In genomic region chr19:23497171-23497917, GRCm38 (mm10) we compare ENCODE assay signal across 16 mouse cellular contexts. TPM values are rescaled to one million over a fixed set of nuclear protein-coding genes. Genes with fewer than 3 reads are reported as not detected.
DNase-seq lines count a peak whose midpoint lies in the region; ATAC-seq and TF ChIP-seq lines count a peak whose summit lies in the region.
"Had no signal": no experiment of that assay in that cellular context is flagged by ENCODE, and none has a peak within 500 bp of the region (broad histone marks: within the 10 kb centered on the region; RNA-seq: fewer than 3 reads in every experiment).

No protein-coding gene starts in this region.

- dilution Hi-C loops in CH12.LX (cut with MboI; ENCODE audit: extremely low pct_ligation_motif_present, extremely low pct_unique_long_range_greater_than_20kb, low sequenced_read_pairs) = no loop called here

- no peak for TF ChIP-seq POLR2A in CH12.LX (IDR thresholded peaks at IDR 0.05; ENCODE audit: low read depth, low read length)

- H3K9me3 ChIP-seq in lung, embryonic 14.5 days (ENCODE audit: low read depth, low read length) = no peaks in the 10 kb centered on the region
- no peaks in the 10 kb centered on the region for H3K9me3 ChIP-seq in CH12.LX (replicated peaks; ENCODE audit: low read length)
- H3K9me3 ChIP-seq in liver, embryonic 11.5 days (ENCODE audit: control insufficient read depth, low read length) = no peaks in the 10 kb centered on the region
- H3K9me3 ChIP-seq: heart, embryonic 15.5 days; hindbrain, embryonic 12.5 days; limb, embryonic 13.5 days; midbrain, embryonic 15.5 days; neural tube, embryonic 12.5 days had no signal

- DNase-seq in heart, adult 11 months = peak; percentile 37
- DNase-seq in heart, adult 8-10 months (ENCODE audit: low spot score) = no peak
- DNase-seq in lung, embryonic 14.5 days = peak; percentile 61
- DNase-seq in lung, adult 18-20 months = no peak
- no peak for DNase-seq in CH12.LX (ENCODE audit: extremely low read depth)
- DNase-seq in R1 (ENCODE audit: low read depth, low spot score) = peak; percentile 27
- DNase-seq in spleen, adult 12 weeks (ENCODE audit: low spot score) = no peak
- DNase-seq in liver, embryonic 11.5 days (ENCODE audit: low spot score) = no peak
- DNase-seq: cerebellum, adult 11 months; liver, postnatal 0 days; spleen, adult 18-20 months had no signal

- no peak for TF ChIP-seq RAD21 in CH12.LX (IDR thresholded peaks at IDR 0.05; ENCODE audit: low read depth, low read length)

- 35% methylated on average over 10 of the region's 10 CpGs for WGBS in lung, embryonic 14.5 days
- WGBS in liver, embryonic 11.5 days = 71% methylated on average over 10 of the region's 10 CpGs

- ATAC-seq in lung, embryonic 14.5 days (ENCODE audit: insufficient read depth) = no peak
- ATAC-seq in liver, embryonic 11.5 days (replicated peaks; ENCODE audit: low FRiP score) = no peak
- ATAC-seq: liver, postnatal 0 days; midbrain, embryonic 15.5 days had no signal

- no peak overlapping the region for H3K27ac ChIP-seq in lung, embryonic 14.5 days (ENCODE audit: low read depth)
- H3K27ac ChIP-seq in CH12.LX (ENCODE audit: insufficient read depth, low read depth) = no peak overlapping the region
- H3K27ac ChIP-seq in liver, embryonic 11.5 days (ENCODE audit: low read depth, low read length) = no peak overlapping the region
- H3K27ac ChIP-seq: heart, embryonic 15.5 days; hindbrain, embryonic 12.5 days; limb, embryonic 13.5 days; midbrain, embryonic 15.5 days; neural tube, embryonic 12.5 days had no signal

- TF ChIP-seq EP300 in CH12.LX (IDR thresholded peaks at IDR 0.05; ENCODE audit: low read length) = no peak

- no peaks in the 10 kb centered on the region for H3K4me1 ChIP-seq in lung, embryonic 14.5 days (ENCODE audit: insufficient read depth)
- peaks cover 0 to 3% of the 10 kb centered on the region in 2 experiments; a peak in 1 of 4 replicates for H3K4me1 ChIP-seq in CH12.LX (ENCODE audit: control insufficient read depth in 1 of 2, insufficient read depth in 2 of 2)
- no peaks in the 10 kb centered on the region for H3K4me1 ChIP-seq in liver, embryonic 11.5 days (replicated peaks; ENCODE audit: control insufficient read depth, insufficient read depth, low read length)
- H3K4me1 ChIP-seq: heart, embryonic 15.5 days; midbrain, embryonic 15.5 days; neural tube, embryonic 12.5 days had no signal

- no peaks in the 10 kb centered on the region for H3K36me3 ChIP-seq in lung, embryonic 14.5 days (ENCODE audit: insufficient read depth)
- no peaks in the 10 kb centered on the region for H3K36me3 ChIP-seq in CH12.LX (replicated peaks in 1 of 2; ENCODE audit: control insufficient read depth in 1 of 2, insufficient read depth in 1 of 2, low read length in 1 of 2)
- no peaks in the 10 kb centered on the region for H3K36me3 ChIP-seq in liver, embryonic 11.5 days (ENCODE audit: control insufficient read depth, insufficient read depth, low read length)
- H3K36me3 ChIP-seq: heart, embryonic 15.5 days; hindbrain, embryonic 12.5 days; limb, embryonic 13.5 days; midbrain, embryonic 15.5 days; neural tube, embryonic 12.5 days had no signal

- H3K27me3 ChIP-seq in lung, embryonic 14.5 days (ENCODE audit: insufficient read depth, low read length) = no peaks in the 10 kb centered on the region
- no peaks in the 10 kb centered on the region for H3K27me3 ChIP-seq in CH12.LX (replicated peaks)
- H3K27me3 ChIP-seq in liver, embryonic 11.5 days (replicated peaks; ENCODE audit: control insufficient read depth, insufficient read depth, low read length) = no peaks in the 10 kb centered on the region
- H3K27me3 ChIP-seq: heart, embryonic 15.5 days; hindbrain, embryonic 12.5 days; limb, embryonic 13.5 days; midbrain, embryonic 15.5 days; neural tube, embryonic 12.5 days had no signal

- no peak overlapping the region for H3K9ac ChIP-seq in lung, embryonic 14.5 days
- no peak overlapping the region for H3K9ac ChIP-seq in CH12.LX (ENCODE audit: insufficient read depth, low read depth)
- H3K9ac ChIP-seq in liver, embryonic 11.5 days (ENCODE audit: low read depth, low read length) = no peak overlapping the region
- H3K9ac ChIP-seq: heart, embryonic 15.5 days; hindbrain, embryonic 12.5 days; limb, embryonic 13.5 days; liver, postnatal 0 days; midbrain, embryonic 15.5 days; neural tube, embryonic 12.5 days had no signal

- TF ChIP-seq CTCF in lung, embryonic 14.5 days (IDR thresholded peaks at IDR 0.05; ENCODE audit: low read depth) = no peak
- no peak for TF ChIP-seq CTCF in CH12.LX (conservative IDR thresholded peaks at IDR 0.05 in 1 of 2, IDR thresholded peaks at IDR 0.05 in 1 of 2; ENCODE audit: low read depth in 2 of 2, low read length in 2 of 2)

- H3K4me2 ChIP-seq in lung, embryonic 14.5 days = no peak overlapping the region
- peak overlapping the region; percentile 50; the same call in 1 of the 2 replicates for H3K4me2 ChIP-seq in CH12.LX (ENCODE audit: insufficient read depth, low read depth, poor library complexity, severe bottlenecking)
- H3K4me2 ChIP-seq in liver, embryonic 11.5 days = no peak overlapping the region
- H3K4me2 ChIP-seq: heart, embryonic 15.5 days; hindbrain, embryonic 12.5 days; limb, embryonic 13.5 days; midbrain, embryonic 15.5 days; neural tube, embryonic 12.5 days had no signal

- H3K4me3 ChIP-seq in lung, embryonic 14.5 days (ENCODE audit: low read depth, low read length) = no peak overlapping the region
- H3K4me3 ChIP-seq in CH12.LX (replicated peaks in 1 of 3; ENCODE audit: low read depth in 2 of 3, low read length in 2 of 3, poor library complexity in 1 of 3) = no peak overlapping the region
- no peak overlapping the region for H3K4me3 ChIP-seq in liver, embryonic 11.5 days (ENCODE audit: low read depth, low read length)
- H3K4me3 ChIP-seq: heart, embryonic 15.5 days; hindbrain, embryonic 12.5 days; limb, embryonic 13.5 days; midbrain, embryonic 15.5 days; neural tube, embryonic 12.5 days had no signal

- no peaks in the 10 kb centered on the region for H3K79me2 ChIP-seq in CH12.LX (replicated peaks; ENCODE audit: control insufficient read depth, extremely low read depth, insufficient read depth, poor library complexity, severe bottlenecking)

- in situ Hi-C loops in CH12.LX (cut with MboI; ENCODE audit: low pct_ligation_motif_present, low pct_unique_long_range_greater_than_20kb, low sequenced_read_pairs) = no loop called here

TF ChIP-seq in CH12.LX, 34 proteins besides CTCF, POLR2A, EP300 and RAD21:
- no peak for TF ChIP-seq USF2 (conservative IDR thresholded peaks at IDR 0.05; ENCODE audit: low read depth, low read length)
- TF ChIP-seq MAFK (IDR thresholded peaks at IDR 0.05; ENCODE audit: insufficient replicate concordance, low read length) = no peak
- no peak for TF ChIP-seq NRF1 (IDR thresholded peaks at IDR 0.05; ENCODE audit: low read depth, low read length)
- no peak for TF ChIP-seq TBP (conservative IDR thresholded peaks at IDR 0.05; ENCODE audit: low read depth, low read length)
- no peak for TF ChIP-seq JUN (IDR thresholded peaks at IDR 0.05; ENCODE audit: insufficient read depth, low read depth, low read length)
- TF ChIP-seq MAZ (IDR thresholded peaks at IDR 0.05; ENCODE audit: low read depth, low read length) = no peak
- TF ChIP-seq TCF12 (IDR thresholded peaks at IDR 0.05; ENCODE audit: low read depth, low read length) = no peak
- no peak for TF ChIP-seq IRF4 (IDR thresholded peaks at IDR 0.05; ENCODE audit: low read depth, low read length)
- no peak for TF ChIP-seq POLR2AphosphoS2 (IDR thresholded peaks at IDR 0.05; ENCODE audit: low read depth, low read length)
- TF ChIP-seq ZKSCAN1 (IDR thresholded peaks at IDR 0.05; ENCODE audit: borderline replicate concordance, low read depth, low read length) = no peak
- no peak for TF ChIP-seq KAT2A (IDR thresholded peaks at IDR 0.05; ENCODE audit: insufficient replicate concordance, low read length)
- TF ChIP-seq ZNF384 (IDR thresholded peaks at IDR 0.05; ENCODE audit: low read depth, low read length) = no peak
- no peak for TF ChIP-seq UBTF (IDR thresholded peaks at IDR 0.05; ENCODE audit: low read depth, low read length)
- TF ChIP-seq ZC3H11A (IDR thresholded peaks at IDR 0.05; ENCODE audit: low read depth, low read length) = no peak
- TF ChIP-seq ELF1 (IDR thresholded peaks at IDR 0.05; ENCODE audit: low read depth, low read length) = no peak
- TF ChIP-seq CHD1 (IDR thresholded peaks at IDR 0.05; ENCODE audit: low read depth, low read length) = no peak
- no peak for TF ChIP-seq ETS1 (conservative IDR thresholded peaks at IDR 0.05; ENCODE audit: low read depth, low read length)
- TF ChIP-seq NELFE (IDR thresholded peaks at IDR 0.05; ENCODE audit: low read depth, low read length) = no peak
- no peak for TF ChIP-seq RCOR1 (conservative IDR thresholded peaks at IDR 0.05; ENCODE audit: low read depth, low read length)

RNA-seq across cellular contexts. Expression of gene Mamdc2, which starts 49.1 kb away (rescaled TPM):
- total RNA-seq in heart, adult 8-10 months (2022) = 1 to 10 TPM; 1.6 to 2.0 (median 1.7) TPM
- 3.1 and 3.8 TPM in 2 replicates for polyA plus RNA-seq in lung, embryonic 14.5 days (2014; fragmentation: Nextera tagmentation; extraction: Ambion mirVana)
- total RNA-seq in CH12.LX (2012; rRNA removed) (0.04 and 0.08 TPM in 2 replicates), CH12.LX (2014; rRNA removed) (0.35 and 0.67 TPM in 2 replicates)
- polyA plus RNA-seq in CH12.LX (2012; ENCODE audit: insufficient read length, low read depth) = 0.17 and 0.20 TPM in 2 replicates
- 0.29 and 0.58 TPM in 2 replicates for polyA plus RNA-seq in liver, embryonic 11.5 days (2014; fragmentation: Nextera tagmentation; extraction: Ambion mirVana)

Comparison
In these comparisons a context has a peak if more than half of its experiments do, and no peak if none do; other contexts are left out.
1. DNase-seq: peak in heart, adult 11 months (single experiment), lung, embryonic 14.5 days (single experiment) and R1 (single experiment); none in heart, adult 8-10 months (single experiment), lung, adult 18-20 months (0 of 2), CH12.LX (single experiment), spleen, adult 12 weeks (single experiment) and liver, embryonic 11.5 days (single experiment).